Mouse (Mus musculus) gonadal fat pad, adult 2 months (tissue): ENCODE measurements around the gene Zcchc3. TPM values are rescaled to one million over a fixed set of nuclear protein-coding genes. Genes with fewer than 3 reads are reported as not detected.

Source experiments
- DNase-seq: peaks from one replicate; pipeline ENCODE4 v3.0.0-alpha.2; 2012; ENCODE audit warnings: low read depth
- polyA plus RNA-seq: library from polyadenylated mRNA; depleted of rRNA; stranded (reverse); fragments of >200 nt; gene quantifications from 2 replicates; pipeline ENCODE4 v1.2.3, GENCODE M21; 2012

The Zcchc3 gene
- polyA plus RNA-seq, 1 experiment = 4.0 TPM

DNA sequence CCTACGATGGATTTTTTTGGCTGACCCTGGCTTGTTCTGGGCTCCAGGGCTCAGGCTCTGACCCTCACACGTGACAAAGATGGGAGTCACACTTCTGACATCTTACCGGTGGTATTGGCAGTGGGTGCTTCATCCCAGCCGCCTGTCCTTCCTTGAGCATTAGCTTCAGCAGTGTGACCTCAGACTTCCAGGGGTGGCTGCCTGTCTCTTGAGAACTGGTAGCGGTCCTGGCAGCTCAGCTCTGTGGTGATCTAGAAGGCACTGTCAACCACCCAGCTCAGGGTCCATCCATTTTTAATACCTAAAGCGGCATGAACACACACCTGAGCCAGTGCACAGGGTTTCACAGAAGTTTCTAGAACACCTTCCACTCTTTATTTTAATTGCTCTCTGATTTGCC lies 5.0 kb downstream of the Zcchc3 start:
- DNase-seq = no peak

DNA sequence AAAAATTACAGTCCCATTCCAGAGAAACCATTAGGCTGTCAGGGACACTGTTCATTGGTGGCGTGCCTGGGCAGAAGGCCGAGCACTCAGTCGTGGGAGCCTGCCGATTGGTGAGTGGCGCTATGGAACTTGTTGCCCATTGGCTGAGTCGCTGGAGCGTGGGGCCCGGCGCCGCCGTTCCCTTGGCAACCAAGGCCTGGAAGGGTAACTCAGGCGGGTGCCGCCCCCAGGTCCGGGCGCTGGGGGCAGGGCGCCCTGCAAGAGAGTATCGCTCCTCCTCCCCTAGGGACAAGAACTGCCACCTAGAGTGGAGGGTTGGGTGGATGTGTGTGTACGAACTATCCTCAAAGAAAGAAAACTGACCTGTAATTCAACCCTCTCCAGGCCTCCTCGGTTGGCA lies 8.7 kb downstream of the Zcchc3 start:
- DNase-seq = no peak

DNA sequence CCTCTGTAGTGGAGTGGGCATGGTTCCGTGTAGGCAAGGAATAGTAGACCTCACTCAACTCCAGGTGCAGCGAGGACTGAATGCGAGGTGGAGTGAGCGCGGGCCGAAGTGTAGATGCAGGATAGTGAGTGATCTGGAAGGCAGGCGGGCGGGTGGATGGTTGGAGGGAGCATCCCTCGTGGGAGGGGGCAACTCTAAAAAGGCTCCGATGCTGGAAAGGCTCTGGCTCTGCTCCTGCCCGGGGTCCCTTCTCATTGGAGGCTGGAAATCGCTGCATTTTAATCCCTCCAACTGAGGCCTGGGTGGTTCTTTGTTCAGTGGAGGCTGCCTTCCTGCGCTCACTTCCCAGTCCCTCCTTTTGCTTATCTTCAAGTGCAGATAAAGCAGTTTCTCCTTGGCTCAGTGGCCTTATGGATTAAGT lies 15.7 kb downstream of the Zcchc3 start:
- DNase-seq = no peak

GRCm38 (mm10) chr2:152398691-152399090 lies 16.1 kb downstream of the Zcchc3 start:
- no peak for DNase-seq

GRCm38 (mm10) chr2:152397680-152398435 lies 17.0 kb downstream of the Zcchc3 start, which contains the start of gene Sox12:
Gene Sox12 (minus strand): TSS chr2:152398063.
- DNase-seq = no peak

- DNase-seq = no peak
Measured at GRCm38 (mm10) chr2:152397004-152397589, 17.7 kb downstream of the Zcchc3 start.

DNA sequence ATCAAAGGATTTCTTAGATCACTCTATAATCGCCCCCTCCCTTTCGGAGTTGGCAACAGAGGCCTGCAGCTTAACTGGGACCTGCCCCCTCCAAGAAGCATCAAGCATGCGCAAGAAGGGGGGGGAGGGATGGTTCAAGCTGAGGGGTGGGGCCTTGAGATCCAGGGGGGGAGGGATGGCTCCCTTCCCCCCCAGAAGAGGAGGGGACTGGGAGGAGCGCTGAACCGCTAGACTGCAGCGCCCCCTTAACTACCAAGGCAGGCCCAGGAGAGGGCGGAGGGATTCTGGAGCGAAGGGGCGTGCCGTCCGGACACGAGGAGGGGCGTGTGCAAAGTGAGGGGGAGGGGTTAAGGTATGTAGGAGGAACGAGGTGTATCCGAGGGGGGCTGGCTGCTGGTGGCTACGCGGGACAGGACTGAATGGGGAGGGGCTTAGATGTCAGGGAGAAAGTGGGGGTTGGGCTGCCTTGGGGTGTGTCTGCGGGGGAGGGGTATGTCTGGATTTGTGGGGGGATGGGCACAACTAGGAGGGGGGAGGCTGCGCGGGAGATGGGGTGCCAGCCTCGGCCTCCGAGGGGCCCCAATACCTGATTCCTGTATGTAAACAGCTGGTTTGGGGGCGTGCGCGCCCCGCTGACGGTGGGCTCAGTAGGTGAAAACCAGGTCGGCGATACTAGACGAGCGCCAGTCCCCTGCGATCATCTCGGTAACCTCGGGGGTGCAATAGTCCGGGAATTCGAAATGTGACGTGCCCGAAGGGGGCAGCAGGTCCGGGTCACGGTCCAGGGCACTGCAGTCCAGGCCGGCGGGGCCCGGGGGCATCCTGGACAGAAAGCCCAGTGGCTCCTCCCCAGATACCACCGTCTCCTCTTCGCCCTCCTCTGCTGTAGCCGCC lies 18.5 kb downstream of the Zcchc3 start:
- DNase-seq = no peak

GRCm38 (mm10) chr2:152395271-152395920 lies 19.4 kb downstream of the Zcchc3 start:
- no peak for DNase-seq

- DNase-seq = no peak
Measured at GRCm38 (mm10) chr2:152393225-152394017, 21.4 kb downstream of the Zcchc3 start.

GRCm38 (mm10) chr2:152392786-152393185 lies 22.0 kb downstream of the Zcchc3 start:
- DNase-seq = no peak

DNA sequence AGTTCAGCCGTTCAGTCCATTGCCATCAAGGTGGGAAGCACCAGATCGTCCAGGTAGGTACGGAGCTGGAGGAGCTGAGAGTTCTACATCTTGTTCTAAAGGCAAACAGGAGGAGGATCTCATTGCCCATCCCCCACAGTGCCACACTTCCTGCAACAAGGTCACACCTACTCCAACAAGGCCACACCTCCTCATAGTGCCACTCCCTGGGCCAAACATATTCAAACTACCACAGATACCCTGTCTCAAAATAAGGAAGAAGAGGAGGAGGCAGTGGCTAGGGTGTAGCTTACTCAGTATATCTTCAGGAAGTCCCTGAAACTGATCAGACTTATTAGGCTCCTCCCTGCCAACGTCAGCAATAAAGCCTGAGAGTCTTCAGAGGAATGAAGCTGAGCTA lies 30.6 kb downstream of the Zcchc3 start:
- DNase-seq = no peak

DNA sequence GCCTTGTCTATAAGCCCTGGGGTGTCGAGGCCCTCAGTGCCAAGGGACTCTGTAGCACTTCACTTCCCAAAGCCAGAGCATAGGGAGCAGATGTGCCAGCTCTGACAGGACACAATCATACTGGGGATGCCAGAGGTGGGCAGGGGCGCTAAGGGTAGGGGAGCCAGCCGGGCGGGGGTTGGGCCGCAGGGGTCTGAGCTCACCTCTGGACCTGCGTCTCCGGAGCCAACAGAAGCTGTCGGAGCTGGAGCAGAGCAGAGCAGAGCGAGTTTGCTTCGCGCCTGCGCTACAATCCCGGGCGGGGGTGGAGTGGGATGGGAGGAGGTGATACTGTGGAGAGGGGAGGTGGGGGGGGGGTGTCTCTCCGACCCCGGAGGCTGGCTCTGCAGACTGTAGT lies 38.5 kb downstream of the Zcchc3 start, which contains the start of gene Nrsn2:
TSS of gene Nrsn2 (minus strand) at position 294 of the 397 bp plus-strand sequence.
- no peak for DNase-seq

GRCm38 (mm10) chr2:152375652-152376344 lies 39.0 kb downstream of the Zcchc3 start:
- no peak for DNase-seq

GRCm38 (mm10) chr2:152373547-152373946 lies 41.3 kb downstream of the Zcchc3 start:
- no peak for DNase-seq

GRCm38 (mm10) chr2:152372661-152373060 lies 42.2 kb downstream of the Zcchc3 start:
- no peak for DNase-seq

DNA sequence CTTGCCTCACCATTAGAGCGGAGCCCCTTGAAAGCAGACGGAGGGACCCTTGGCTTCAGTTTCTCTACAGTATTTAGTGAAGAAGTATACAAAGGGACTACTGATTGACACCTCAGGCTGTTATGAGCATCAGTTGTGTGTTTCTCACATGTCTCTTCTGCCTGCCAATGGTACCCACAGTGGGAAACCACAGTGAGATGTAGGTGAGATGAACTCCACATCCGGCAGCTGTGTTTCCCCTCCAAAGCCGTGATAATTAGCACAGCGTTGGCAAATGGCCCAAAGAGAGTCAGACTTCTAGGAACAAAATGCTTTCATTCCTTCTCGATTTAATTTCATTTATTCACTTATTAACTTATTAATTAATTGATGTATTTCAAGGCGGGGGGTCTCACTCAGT lies 42.7 kb downstream of the Zcchc3 start:
- no peak for DNase-seq

DNA sequence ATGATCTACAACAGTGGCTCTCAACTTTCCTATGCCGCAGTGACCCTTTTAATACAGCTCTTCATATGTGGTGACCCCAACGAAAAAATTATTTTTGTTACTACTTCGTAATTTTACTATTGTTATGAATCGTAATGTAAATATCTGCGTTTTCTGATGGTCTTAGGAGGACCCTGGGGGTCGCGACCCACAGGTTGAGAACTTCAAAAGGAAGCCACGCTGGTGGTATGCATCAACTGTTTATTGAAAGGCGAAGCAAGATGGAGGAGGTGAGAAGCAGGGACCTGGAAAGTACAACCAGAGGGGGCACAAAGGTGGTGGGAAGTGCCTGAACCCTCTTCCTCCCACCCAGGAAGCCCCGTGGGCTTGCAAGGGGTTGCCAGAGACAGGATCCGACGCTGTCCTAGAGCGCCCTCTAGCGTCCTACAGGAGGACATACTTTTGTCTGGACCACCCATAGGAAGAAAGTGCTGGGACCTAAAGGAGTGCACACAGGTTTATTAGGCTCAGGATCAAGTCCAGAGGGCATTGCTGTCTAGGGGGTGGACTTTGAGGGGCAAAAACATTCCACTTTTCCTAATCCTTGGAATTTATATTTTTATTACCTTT lies 46.2 kb downstream of the Zcchc3 start:
- DNase-seq = no peak

- no peak for DNase-seq
Measured at GRCm38 (mm10) chr2:152367917-152368316, 46.9 kb downstream of the Zcchc3 start.

- DNase-seq = no peak
Measured at GRCm38 (mm10) chr2:152363245-152364147, 51.3 kb downstream of the Zcchc3 start.
